Comparison of ENCODE assay signal across 27 mouse cellular contexts in the genomic region with DNA sequence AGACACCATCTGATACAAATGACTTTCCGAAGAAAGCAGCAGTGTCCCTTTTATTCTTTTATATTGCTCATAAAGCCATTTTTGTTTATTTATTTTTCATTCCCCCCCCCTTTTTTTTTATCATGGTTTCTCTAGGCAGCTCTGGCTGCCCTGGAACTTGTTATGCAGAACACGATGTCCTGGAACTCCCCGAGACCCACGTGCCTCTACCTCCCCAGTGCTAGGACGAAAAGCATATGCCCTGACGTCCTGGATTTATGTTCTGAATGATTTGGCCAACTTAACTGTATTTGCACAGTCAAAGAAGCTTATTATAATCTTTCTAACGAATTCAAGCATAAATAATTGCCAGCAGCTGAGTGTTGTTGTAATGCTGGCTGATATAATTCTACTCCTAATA.
"Had no signal": no experiment of that assay in that cellular context is flagged by ENCODE, and none has a peak within 500 bp of the region (broad histone marks: within the 10 kb centered on the region; RNA-seq: fewer than 3 reads in every experiment).

No protein-coding gene starts in this region.

- H3K4me1 ChIP-seq: limb, embryonic 10.5 days; limb, embryonic 12.5 days; limb, embryonic 15.5 days; liver, embryonic 12.5 days; liver, embryonic 13.5 days; liver, embryonic 15.5 days had no signal

- H3K9me3 ChIP-seq: limb, embryonic 10.5 days; limb, embryonic 12.5 days; limb, embryonic 13.5 days; limb, embryonic 15.5 days; liver, embryonic 12.5 days; liver, embryonic 13.5 days; liver, embryonic 15.5 days; megakaryocyte, embryonic 14.5 days; midbrain, embryonic 10.5 days; midbrain, embryonic 12.5 days; midbrain, embryonic 13.5 days; midbrain, embryonic 15.5 days; neural tube, embryonic 12.5 days; neural tube, embryonic 13.5 days had no signal

- H3K27ac ChIP-seq: left cerebral cortex, adult 2 months; limb, embryonic 10.5 days; limb, embryonic 12.5 days; limb, embryonic 13.5 days; limb, embryonic 15.5 days; liver, embryonic 12.5 days; liver, embryonic 13.5 days; liver, embryonic 14.5 days; liver, embryonic 15.5 days; macrophage; midbrain, embryonic 10.5 days; midbrain, embryonic 12.5 days; midbrain, embryonic 13.5 days; midbrain, embryonic 15.5 days; neural tube, embryonic 12.5 days; neural tube, embryonic 13.5 days had no signal

- H3K9ac ChIP-seq: limb, embryonic 12.5 days; limb, embryonic 13.5 days; limb, embryonic 15.5 days; liver, embryonic 12.5 days; liver, embryonic 13.5 days; liver, embryonic 14.5 days; liver, embryonic 15.5 days; liver, postnatal 0 days; midbrain, embryonic 12.5 days; midbrain, embryonic 13.5 days; midbrain, embryonic 15.5 days; neural tube, embryonic 12.5 days; neural tube, embryonic 13.5 days had no signal

- H3K4me2 ChIP-seq: limb, embryonic 12.5 days; limb, embryonic 13.5 days; limb, embryonic 15.5 days; liver, embryonic 11.5 days; liver, embryonic 12.5 days; liver, embryonic 13.5 days; liver, embryonic 15.5 days; midbrain, embryonic 11.5 days; midbrain, embryonic 12.5 days; midbrain, embryonic 13.5 days; midbrain, embryonic 15.5 days; neural tube, embryonic 12.5 days; neural tube, embryonic 13.5 days had no signal

- H3K4me3 ChIP-seq: left cerebral cortex, adult 2 months; limb, embryonic 10.5 days; limb, embryonic 12.5 days; limb, embryonic 13.5 days; limb, embryonic 15.5 days; liver, embryonic 12.5 days; liver, embryonic 13.5 days; liver, embryonic 15.5 days; megakaryocyte, embryonic 14.5 days; midbrain, embryonic 10.5 days; midbrain, embryonic 12.5 days; midbrain, embryonic 13.5 days; midbrain, embryonic 15.5 days; myocyte; neural tube, embryonic 12.5 days; neural tube, embryonic 13.5 days had no signal

- H3K27me3 ChIP-seq: neural tube, embryonic 12.5 days had no signal

- ATAC-seq: liver, embryonic 12.5 days; midbrain, embryonic 13.5 days; midbrain, embryonic 15.5 days; midbrain, embryonic 16.5 days had no signal

- DNase-seq: layer of hippocampus, postnatal 36 days; left cerebral cortex, postnatal 4 days; liver; liver, embryonic 13.5 days; liver, postnatal 0 days; lung, adult 2 months; midbrain, embryonic 14.5 days had no signal

- H3K36me3 ChIP-seq: limb, embryonic 10.5 days; limb, embryonic 12.5 days; limb, embryonic 13.5 days; limb, embryonic 15.5 days; liver, embryonic 12.5 days; liver, embryonic 13.5 days; liver, embryonic 15.5 days; midbrain, embryonic 10.5 days; midbrain, embryonic 12.5 days; midbrain, embryonic 13.5 days; midbrain, embryonic 15.5 days; neural tube, embryonic 12.5 days; neural tube, embryonic 13.5 days had no signal
